Mouse (Mus musculus) limb, embryonic 12.5 days (tissue): ENCODE results near the gene Mrgprx1. TPM values are rescaled to one million over a fixed set of nuclear protein-coding genes. Genes with fewer than 3 reads are reported as not detected.

Experiments
- ATAC-seq: fragments of 200-750 bp; cut with Nextera tagmentation; 2 replicates; pipeline ENCODE4 v1.8.0; 2017; ENCODE audit warnings: low read depth, moderate TSS enrichment; ENCODE audit not compliant: insufficient number of reproducible peaks, insufficient read depth, low FRiP score, low TSS enrichment
- H3K27ac ChIP-seq: fragments of 300-500 bp; sonication (generic); 2 replicates; pipeline ENCODE4 v1.5.1; 2016; ENCODE audit warnings: mild to moderate bottlenecking, moderate library complexity
- H3K27me3 ChIP-seq: fragments of 300-500 bp; sonication (generic); 2 replicates; pipeline ENCODE4 v1.6.1; 2016; ENCODE audit warnings: mild to moderate bottlenecking, moderate library complexity
- H3K36me3 ChIP-seq: fragments of 300-500 bp; sonication (generic); 2 replicates; pipeline ENCODE4 v1.6.1; 2016; ENCODE audit warnings: mild to moderate bottlenecking, moderate library complexity
- H3K4me1 ChIP-seq: fragments of 300-500 bp; sonication (generic); replicated peaks from 2 replicates; pipeline ENCODE4 v1.6.1; 2016
- H3K4me2 ChIP-seq: fragments of 300-500 bp; sonication (generic); 2 replicates; pipeline ENCODE4 v1.6.1; 2016; ENCODE audit warnings: mild to moderate bottlenecking, moderate library complexity
- H3K4me3 ChIP-seq: fragments of 300-500 bp; sonication (generic); replicated peaks from 2 replicates; pipeline ENCODE4 v1.5.1; 2016; ENCODE audit warnings: mild to moderate bottlenecking
- H3K9ac ChIP-seq: fragments of 300-500 bp; sonication (generic); replicated peaks from 2 replicates; pipeline ENCODE4 v1.6.1; 2016; ENCODE audit warnings: mild to moderate bottlenecking, moderate library complexity
- H3K9me3 ChIP-seq: fragments of 300-500 bp; sonication (generic); 2 replicates; pipeline ENCODE4 v1.6.1; 2016; ENCODE audit warnings: mild to moderate bottlenecking, moderate library complexity
- WGBS: fragments of 180-500 bp; shearing (Covaris S2); methylation state at CpG from one replicate; pipeline ENCODE4 v1.1.7; 2016; 5-methylcytosine and 5-hydroxymethylcytosine counted together
- polyA plus RNA-seq: library from polyadenylated mRNA; unstranded; fragments of >200 nt; fragmentation: Nextera tagmentation; extraction: Ambion mirVana; gene quantifications from 2 replicates; pipeline ENCODE4 v1.2.1, GENCODE M21; 2016

Gene Mrgprx1
- polyA plus RNA-seq: not detected in 2 replicates

- no peak within 1 kb of the TSS for H3K27ac ChIP-seq
- WGBS: 80% methylated on average over 3 of the region's 3 CpGs
- no peak within 1 kb of the TSS for H3K9ac ChIP-seq
- no peaks in the 10 kb centered on the region for H3K27me3 ChIP-seq
- H3K9me3 ChIP-seq: no peaks in the 10 kb centered on the region; the same call in 1 of the 2 replicates
- no peak for ATAC-seq
- no peaks in the 10 kb centered on the region for H3K36me3 ChIP-seq
- no peak within 1 kb of the TSS for H3K4me3 ChIP-seq
- no peak within 1 kb of the TSS for H3K4me2 ChIP-seq
- H3K4me1 ChIP-seq: no peaks in the 10 kb centered on the region
Observed at GRCm38 (mm10) chr7:48027497-48027896, at the start of gene Mrgprx1. Gene Mrgprx1, minus strand, starts transcription at chr7:48027597.

GRCm38 (mm10) chr7:48075521-48075920 lies 48.1 kb upstream of the Mrgprx1 start:
- Histone ChIP-seq H3K27me3 (no peaks in the 10 kb centered on the region), H3K36me3 (no peaks in the 10 kb centered on the region), H3K9me3 (no peaks in the 10 kb centered on the region), H3K9ac (no peak overlapping the region), H3K27ac (no peak overlapping the region), H3K4me3 (no peak overlapping the region), H3K4me1 (no peaks in the 10 kb centered on the region), H3K4me2 (no peak overlapping the region)
- ATAC-seq: no peak

- WGBS: 88% methylated on average over 4 of the region's 4 CpGs
Observed at GRCm38 (mm10) chr7:48046475-48047185, 19.2 kb upstream of the Mrgprx1 start.

GRCm38 (mm10) chr7:48044046-48044445 lies 16.6 kb upstream of the Mrgprx1 start:
- Histone ChIP-seq H3K36me3 (no peaks in the 10 kb centered on the region), H3K4me2 (no peak overlapping the region), H3K4me1 (no peaks in the 10 kb centered on the region), H3K27ac (no peak overlapping the region), H3K4me3 (no peak overlapping the region), H3K9ac (no peak overlapping the region), H3K27me3 (no peaks in the 10 kb centered on the region), H3K9me3 (0 out of 2 replicates have a peak, but pooled peaks cover 3% of the 10 kb centered on the region)
- no peak for ATAC-seq
- 38% methylated on average over 1 of the region's 1 CpGs for WGBS

More at GRCm38 (mm10) chr7:48046475-48047185, 19.2 kb upstream of the Mrgprx1 start:
- Histone ChIP-seq H3K27ac (no peak overlapping the region), H3K9ac (no peak overlapping the region), H3K4me2 (no peak overlapping the region), H3K4me1 (no peaks in the 10 kb centered on the region), H3K36me3 (no peaks in the 10 kb centered on the region), H3K27me3 (no peaks in the 10 kb centered on the region), H3K9me3 (peaks cover 3% of the 10 kb centered on the region; the same call in 1 of the 2 replicates), H3K4me3 (no peak overlapping the region)
- no peak for ATAC-seq

- H3K4me3 ChIP-seq: no peak overlapping the region
- no peak for ATAC-seq
- no peaks in the 10 kb centered on the region for H3K9me3 ChIP-seq
- 56% methylated on average over 2 of the region's 2 CpGs for WGBS
- no peaks in the 10 kb centered on the region for H3K27me3 ChIP-seq
- no peak overlapping the region for H3K4me2 ChIP-seq
- H3K27ac ChIP-seq: no peak overlapping the region
- no peak overlapping the region for H3K9ac ChIP-seq
- H3K4me1 ChIP-seq: no peaks in the 10 kb centered on the region
- no peaks in the 10 kb centered on the region for H3K36me3 ChIP-seq
Observed at GRCm38 (mm10) chr7:48017874-48018273, 9.5 kb downstream of the Mrgprx1 start.

- Histone ChIP-seq H3K27me3 (no peaks in the 10 kb centered on the region), H3K36me3 (no peaks in the 10 kb centered on the region), H3K9ac (no peak overlapping the region), H3K27ac (no peak overlapping the region), H3K4me1 (no peaks in the 10 kb centered on the region), H3K9me3 (no peaks in the 10 kb centered on the region), H3K4me2 (no peak overlapping the region), H3K4me3 (no peak overlapping the region)
- 76% methylated on average over 3 of the region's 3 CpGs for WGBS
- ATAC-seq: no peak
Observed at GRCm38 (mm10) chr7:47995689-47996088, 31.7 kb downstream of the Mrgprx1 start.

GRCm38 (mm10) chr7:47986752-47987151 lies 40.6 kb downstream of the Mrgprx1 start:
- Histone ChIP-seq H3K4me1 (no peaks in the 10 kb centered on the region), H3K9me3 (0 out of 2 replicates have a peak, but pooled peaks cover 4% of the 10 kb centered on the region)
- WGBS: 58% methylated on average over 1 of the region's 1 CpGs

GRCm38 (mm10) chr7:47981995-47982394 lies 45.4 kb downstream of the Mrgprx1 start, which contains the start of gene Mrgpra4:
Gene Mrgpra4, minus strand, starts transcription at chr7:47982095.
- no peak within 1 kb of the TSS for H3K4me3 ChIP-seq
- H3K27ac ChIP-seq: no peak within 1 kb of the TSS
- no peak within 1 kb of the TSS for H3K4me2 ChIP-seq
- no peak within 1 kb of the TSS for H3K9ac ChIP-seq
- no peak for ATAC-seq
- H3K9me3 ChIP-seq: 0 out of 2 replicates have a peak, but pooled peaks cover 4% of the 10 kb centered on the region
- H3K4me1 ChIP-seq: no peaks in the 10 kb centered on the region
- no peaks in the 10 kb centered on the region for H3K27me3 ChIP-seq
- no peaks in the 10 kb centered on the region for H3K36me3 ChIP-seq
- WGBS: 61% methylated on average over 1 of the region's 1 CpGs

More at GRCm38 (mm10) chr7:47986752-47987151, 40.6 kb downstream of the Mrgprx1 start:
- H3K27me3 ChIP-seq: no peaks in the 10 kb centered on the region
- no peak overlapping the region for H3K9ac ChIP-seq
- H3K4me2 ChIP-seq: no peak overlapping the region
- H3K36me3 ChIP-seq: no peaks in the 10 kb centered on the region
- ATAC-seq: no peak
- H3K4me3 ChIP-seq: no peak overlapping the region
- no peak overlapping the region for H3K27ac ChIP-seq

Other genes starting within 250 kb of the Mrgprx1 start
- not detected in 2 replicates for gene Mrgpra4, start 45.5 kb downstream of the Mrgprx1 start, polyA plus RNA-seq
- not detected in 2 replicates for gene Mrgprb5, start 141.4 kb upstream of the Mrgprx1 start, polyA plus RNA-seq
- not detected in 2 replicates for gene Mrgprb4, start 171.7 kb upstream of the Mrgprx1 start, polyA plus RNA-seq